Mouse (Mus musculus) macrophage (primary cell): ENCODE data around the gene Syt16. TPM values are rescaled to one million over a fixed set of nuclear protein-coding genes. Genes with fewer than 3 reads are reported as not detected.

ENCODE experiments used
- H3K27ac ChIP-seq: fragments of 350-480 bp; formaldehyde crosslinking; 2 replicates; pipeline ENCODE4 v1.9.0; 2021
- H3K36me3 ChIP-seq: fragments of 350-480 bp; formaldehyde crosslinking; 2 replicates; pipeline ENCODE4 v1.9.0; 2021; ENCODE audit errors: inconsistent target
- H3K4me3 ChIP-seq: fragments of 350-480 bp; formaldehyde crosslinking; 2 replicates; pipeline ENCODE4 v1.9.0; 2021; ENCODE audit errors: inconsistent target
- H3K79me2 ChIP-seq: fragments of 350-480 bp; formaldehyde crosslinking; 2 replicates; pipeline ENCODE4 v1.9.0; 2021; ENCODE audit errors: inconsistent target
- WGBS: methylation state at CpG from one replicate; pipeline ENCODE4 v1.1.7; 2026; ENCODE audit warnings: inconsistent platforms; ENCODE audit not compliant: missing documents; 5-methylcytosine and 5-hydroxymethylcytosine counted together
- polyA plus RNA-seq: library from polyadenylated mRNA; stranded (reverse); fragments of 250-400 nt; gene quantifications from 3 replicates; pipeline ENCODE4 v1.2.4, GENCODE M21; 2018; ENCODE audit warnings: inconsistent platforms

Gene Syt16
- polyA plus RNA-seq, 1 experiment from 2014 or later, result not detected

DNA sequence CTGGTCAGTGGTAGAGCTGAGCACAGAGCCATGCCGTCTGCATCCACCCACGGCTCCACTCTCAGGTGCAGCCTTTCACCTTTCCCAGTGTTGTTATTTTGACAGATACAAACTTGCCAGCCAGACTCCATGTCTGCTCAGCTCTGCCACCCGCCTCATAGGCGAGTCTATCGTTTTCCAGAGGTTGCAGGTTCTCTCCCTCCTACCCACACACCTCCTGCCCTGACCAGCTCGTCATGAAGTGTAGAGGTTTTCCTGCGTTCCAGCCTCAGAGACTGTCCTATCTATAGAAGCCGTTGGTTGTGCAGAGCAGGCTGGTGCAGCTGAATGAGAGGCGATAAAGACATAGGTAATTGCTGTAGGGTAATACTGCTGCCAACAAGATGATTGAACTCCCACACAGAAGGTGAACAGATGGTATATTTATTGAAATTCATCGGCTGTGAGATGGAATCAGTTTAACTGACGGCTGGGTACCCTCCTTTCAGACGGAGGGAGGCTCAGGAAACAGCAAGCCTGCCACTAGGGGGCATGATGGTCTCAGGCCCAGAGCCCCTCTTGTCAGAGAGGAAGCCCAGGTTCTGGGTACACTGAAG, 58.0 kb downstream of the Syt16 start:
- WGBS, result 64% methylated on average over 12 of the region's 12 CpGs
- H3K4me3 ChIP-seq, result no peak overlapping the region
- H3K79me2 ChIP-seq, result no peaks in the 10 kb centered on the region
- no peaks in the 10 kb centered on the region for H3K36me3 ChIP-seq
- no peak overlapping the region for H3K27ac ChIP-seq

DNA sequence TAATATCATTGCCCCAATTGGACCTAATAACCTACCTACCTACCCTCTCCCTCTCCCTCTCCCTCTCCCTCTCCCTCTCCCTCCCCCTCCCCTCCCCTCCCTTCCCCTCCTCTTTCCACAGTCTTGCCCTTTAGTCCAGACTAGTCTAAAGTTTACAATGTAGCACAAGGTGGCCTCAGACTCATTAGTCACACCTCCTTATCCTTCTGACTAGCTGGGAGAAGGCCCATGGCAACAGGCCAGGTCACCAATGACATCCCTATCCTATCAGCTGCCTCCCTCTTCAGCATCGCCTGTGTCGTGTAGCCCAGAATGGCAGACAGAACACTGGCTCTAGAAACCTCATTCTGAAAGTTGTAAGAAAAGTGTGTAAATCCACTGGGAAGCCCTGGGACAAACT, 58.7 kb downstream of the Syt16 start:
- Histone ChIP-seq H3K27ac (no peak overlapping the region), H3K79me2 (no peaks in the 10 kb centered on the region), H3K36me3 (no peaks in the 10 kb centered on the region), H3K4me3 (no peak overlapping the region)
- WGBS, result 96% methylated on average over 2 of the region's 2 CpGs

DNA sequence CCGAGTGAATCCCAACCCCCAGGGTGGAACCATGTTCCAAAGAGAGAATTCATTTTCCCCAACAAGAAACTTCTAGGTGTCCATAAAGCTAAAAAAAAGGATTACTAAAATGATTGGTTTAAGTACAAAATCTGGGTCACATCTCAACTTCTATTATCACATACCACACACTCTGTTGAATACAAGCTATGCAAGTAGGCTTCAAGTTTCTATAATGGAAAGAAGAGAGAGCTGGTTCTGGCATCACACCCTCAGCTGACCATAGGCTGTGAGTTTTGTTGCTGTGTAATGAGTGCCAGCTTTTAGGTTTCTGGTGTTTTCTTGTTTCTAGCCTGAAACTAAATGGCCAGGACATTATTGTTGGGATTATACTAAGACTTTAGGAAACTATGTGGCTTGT, 65.1 kb downstream of the Syt16 start:
- no peaks in the 10 kb centered on the region for H3K36me3 ChIP-seq
- WGBS, result 100% methylated on average over 1 of the region's 1 CpGs
- no peak overlapping the region for H3K27ac ChIP-seq
- no peaks in the 10 kb centered on the region for H3K79me2 ChIP-seq
- no peak overlapping the region for H3K4me3 ChIP-seq

DNA sequence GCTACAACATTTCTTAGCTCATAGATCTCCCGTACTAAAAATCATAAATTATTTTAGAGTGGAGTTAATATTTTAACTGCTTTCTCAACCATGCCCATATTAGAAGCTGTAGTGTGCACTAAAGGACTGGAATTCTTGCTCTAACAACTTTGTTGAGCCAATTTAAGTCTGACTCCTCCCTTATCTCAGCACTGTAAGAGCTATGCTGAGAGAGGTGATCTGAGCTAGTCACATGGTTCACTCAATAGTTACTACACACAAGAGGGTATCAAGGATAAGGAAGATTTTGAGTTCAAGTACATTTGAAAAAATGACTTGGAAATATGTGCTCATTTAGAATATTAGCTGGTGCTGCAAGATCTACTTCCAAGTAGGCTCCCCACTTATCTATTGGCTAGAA, 71.5 kb downstream of the Syt16 start:
- 100% methylated on average over 1 of the region's 1 CpGs for WGBS
- Histone ChIP-seq H3K36me3 (no peaks in the 10 kb centered on the region), H3K79me2 (no peaks in the 10 kb centered on the region), H3K27ac (no peak overlapping the region), H3K4me3 (no peak overlapping the region)

DNA sequence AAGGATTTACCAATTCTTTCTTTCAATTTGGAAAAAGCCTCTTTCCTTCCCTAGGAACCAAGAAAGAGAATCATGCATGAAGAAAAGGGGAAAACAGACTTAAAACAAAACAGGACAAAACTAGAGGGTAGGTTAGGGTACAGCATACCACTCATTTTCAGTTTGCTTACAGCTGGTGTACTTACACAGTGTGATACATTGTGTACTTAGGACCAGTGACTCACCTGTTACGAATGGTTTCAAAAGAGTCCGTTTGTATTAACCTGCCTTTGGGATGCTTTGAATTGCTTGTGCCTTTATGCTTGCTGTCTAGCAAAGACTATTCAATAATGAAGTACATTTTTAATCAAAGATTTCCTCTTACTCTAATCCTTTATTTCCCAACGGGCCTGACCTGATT, 78.1 kb downstream of the Syt16 start:
- no peak overlapping the region for H3K27ac ChIP-seq
- WGBS, result 88% methylated on average over 3 of the region's 3 CpGs
- no peak overlapping the region for H3K4me3 ChIP-seq
- H3K79me2 ChIP-seq, result no peaks in the 10 kb centered on the region
- no peaks in the 10 kb centered on the region for H3K36me3 ChIP-seq

DNA sequence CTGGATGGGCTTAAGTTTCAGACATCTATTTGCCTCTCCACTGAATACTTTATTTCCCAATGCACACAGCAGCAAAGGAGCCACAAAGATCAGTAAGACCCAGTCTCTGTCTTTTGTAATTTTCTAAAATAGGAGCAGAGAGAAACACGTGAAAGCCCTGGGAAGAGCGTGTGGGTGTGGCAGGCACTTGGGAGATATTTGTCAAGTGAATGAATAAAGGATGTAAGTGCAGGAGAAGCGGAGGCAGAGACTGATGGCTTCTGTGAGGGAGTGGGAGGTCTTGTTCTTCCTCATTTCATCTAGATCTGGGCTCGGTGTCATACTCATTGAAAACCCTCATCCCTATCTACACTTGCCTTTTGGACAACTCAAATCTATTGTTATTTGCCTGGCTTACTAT, 78.6 kb downstream of the Syt16 start:
- Histone ChIP-seq H3K27ac (no peak overlapping the region), H3K79me2 (no peaks in the 10 kb centered on the region), H3K36me3 (no peaks in the 10 kb centered on the region), H3K4me3 (no peak overlapping the region)
- 84% methylated on average over 4 of the region's 4 CpGs for WGBS

DNA sequence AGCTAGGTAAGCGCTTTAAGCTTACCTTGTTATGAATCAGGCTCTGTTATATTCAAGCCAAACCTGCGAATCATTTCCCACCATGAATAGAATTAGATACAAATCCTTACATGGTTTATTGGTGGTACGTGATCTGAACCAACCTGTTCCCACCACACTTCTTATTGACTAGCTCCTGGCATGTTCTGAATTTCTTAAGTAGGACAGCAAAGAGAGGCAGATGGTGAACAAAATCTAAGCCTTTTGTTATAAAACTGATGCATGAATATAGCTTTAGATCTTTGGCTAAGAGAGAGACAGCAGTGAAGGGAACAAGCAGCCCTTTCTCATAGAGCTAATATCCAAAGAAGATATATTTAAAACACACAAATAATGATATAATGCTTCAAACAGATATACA, 83.7 kb downstream of the Syt16 start:
- WGBS, result 96% methylated on average over 3 of the region's 3 CpGs
- no peaks in the 10 kb centered on the region for H3K79me2 ChIP-seq
- no peaks in the 10 kb centered on the region for H3K36me3 ChIP-seq

DNA sequence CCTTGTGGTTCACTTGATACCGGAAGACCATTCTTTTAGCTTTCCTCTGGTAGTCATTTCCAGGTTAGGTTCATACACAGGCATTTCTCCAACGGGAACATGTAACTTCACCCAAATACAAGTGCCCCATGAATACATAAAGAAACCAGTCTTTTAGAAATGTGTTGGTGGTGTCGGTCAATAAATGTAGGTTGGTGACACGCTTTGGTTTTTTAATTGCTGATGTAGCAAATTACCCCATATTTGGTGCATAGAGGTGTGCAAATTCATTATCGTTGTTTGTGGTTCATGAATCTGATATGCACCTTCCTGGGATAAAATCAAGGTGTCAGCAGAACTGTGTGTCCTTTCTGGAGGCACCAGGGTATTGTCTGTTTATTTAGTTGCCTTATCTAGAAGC, 86.9 kb downstream of the Syt16 start:
- Histone ChIP-seq H3K4me3 (no peak overlapping the region), H3K79me2 (no peaks in the 10 kb centered on the region), H3K27ac (no peak overlapping the region), H3K36me3 (no peaks in the 10 kb centered on the region)
- WGBS, result 92% methylated on average over 5 of the region's 5 CpGs

More for the DNA sequence above, 83.7 kb downstream of the Syt16 start:
- no peak overlapping the region for H3K27ac ChIP-seq
- H3K4me3 ChIP-seq, result no peak overlapping the region

DNA sequence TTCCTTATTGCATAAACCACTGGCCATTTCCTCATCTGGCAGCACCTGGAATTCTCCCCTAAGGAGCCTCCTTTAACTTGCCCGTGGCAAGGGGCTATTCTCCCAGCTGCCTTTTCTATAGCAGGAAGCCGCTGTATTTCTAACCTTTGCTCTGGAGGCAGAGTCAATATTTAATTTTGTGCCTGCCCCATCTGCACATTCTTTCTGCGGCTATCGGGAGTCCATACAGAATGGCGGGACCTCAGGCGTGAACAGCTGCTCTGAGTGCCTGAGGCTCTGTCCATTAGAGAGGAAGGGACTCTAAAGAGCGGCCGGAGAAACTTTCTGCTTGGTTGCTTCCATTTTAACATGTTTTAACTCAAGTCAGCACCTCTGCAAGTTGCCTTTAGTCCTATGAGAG, 89.6 kb downstream of the Syt16 start:
- Histone ChIP-seq H3K79me2 (no peaks in the 10 kb centered on the region), H3K36me3 (no peaks in the 10 kb centered on the region), H3K27ac (no peak overlapping the region), H3K4me3 (no peak overlapping the region)
- WGBS, result 90% methylated on average over 8 of the region's 8 CpGs

DNA sequence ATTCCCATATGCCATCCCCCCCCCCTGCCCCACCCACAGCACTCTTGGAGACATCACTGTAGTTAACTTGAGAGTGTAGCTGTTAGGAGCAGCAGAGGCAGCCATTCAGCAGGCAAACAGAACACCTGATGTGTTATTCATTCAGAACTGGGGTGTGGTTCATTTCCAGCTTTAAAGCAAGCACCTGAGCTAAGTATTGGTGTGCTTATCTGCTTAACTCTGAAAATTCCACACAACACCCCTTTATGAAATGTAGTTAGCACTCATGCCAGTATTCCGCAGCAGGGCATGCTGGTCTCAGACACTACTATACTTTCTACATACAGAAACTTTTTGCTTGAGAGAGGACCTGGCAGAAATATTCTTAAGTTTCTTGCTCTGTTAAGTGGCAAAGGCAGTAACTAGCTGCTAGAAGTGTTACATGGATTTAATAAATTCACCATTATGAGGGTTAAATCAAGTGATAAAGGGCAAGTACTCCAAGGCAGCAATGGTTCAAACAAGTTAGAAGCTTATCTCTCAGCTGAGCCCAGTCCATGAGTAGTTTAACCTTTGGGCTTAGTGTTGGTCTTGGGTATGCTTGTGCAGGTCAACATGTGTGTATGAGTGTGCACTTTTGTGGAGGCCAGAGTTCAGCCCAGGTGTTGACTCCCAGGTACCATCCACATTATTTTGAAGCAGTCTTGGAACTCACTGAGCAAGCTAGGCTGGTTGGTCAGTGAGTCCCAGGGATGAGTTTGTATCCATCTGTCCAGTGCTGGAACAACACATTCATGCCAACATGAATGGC, 92.1 kb downstream of the Syt16 start:
- WGBS, result 92% methylated on average over 1 of the region's 1 CpGs
- no peaks in the 10 kb centered on the region for H3K79me2 ChIP-seq
- H3K4me3 ChIP-seq, result no peak overlapping the region
- H3K36me3 ChIP-seq, result no peaks in the 10 kb centered on the region
- no peak overlapping the region for H3K27ac ChIP-seq

DNA sequence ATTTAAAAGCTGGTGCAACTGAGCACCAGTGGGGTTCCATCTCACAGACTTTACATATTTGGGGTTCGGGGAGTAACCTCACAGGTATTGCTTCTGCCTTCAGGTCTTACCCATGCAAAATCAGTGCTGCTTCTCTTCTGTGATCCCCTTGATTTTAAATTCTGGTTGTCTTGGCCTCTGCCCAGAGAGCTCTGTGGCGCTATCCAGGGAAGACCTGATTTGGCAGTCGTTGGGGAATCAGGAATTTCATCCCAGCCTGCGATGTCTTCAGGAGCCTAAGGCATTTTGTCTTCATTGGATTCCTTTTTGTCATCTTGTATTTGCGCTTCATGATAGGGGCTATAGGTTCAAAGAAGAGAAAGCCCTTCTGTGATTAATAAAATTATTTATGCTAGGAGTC, 95.1 kb downstream of the Syt16 start:
- H3K4me3 ChIP-seq, result no peak overlapping the region
- H3K36me3 ChIP-seq, result no peaks in the 10 kb centered on the region
- H3K79me2 ChIP-seq, result no peaks in the 10 kb centered on the region
- H3K27ac ChIP-seq, result no peak overlapping the region
- 92% methylated on average over 5 of the region's 5 CpGs for WGBS

DNA sequence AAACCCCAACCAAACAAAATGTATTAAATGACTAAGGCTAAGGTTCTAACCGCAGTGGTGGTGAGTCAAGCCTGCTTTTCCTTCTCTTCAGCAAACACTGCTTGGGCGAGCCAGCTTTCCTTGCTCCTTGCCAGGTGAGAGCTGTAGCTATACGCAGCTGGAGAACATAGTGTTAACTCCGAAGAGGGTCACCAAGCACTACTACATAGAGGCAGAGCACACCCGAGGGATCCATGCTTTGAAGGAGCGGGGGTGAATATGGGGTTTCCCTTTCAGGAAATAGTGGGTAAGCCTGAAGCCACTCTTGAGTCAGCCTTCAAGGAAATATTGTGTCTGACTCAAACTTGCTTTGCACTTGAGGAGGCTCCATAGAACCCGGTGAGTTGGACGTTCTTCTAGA, 95.6 kb downstream of the Syt16 start:
- WGBS, result 46% methylated on average over 8 of the region's 8 CpGs
- Histone ChIP-seq H3K4me3 (no peak overlapping the region), H3K79me2 (no peaks in the 10 kb centered on the region), H3K36me3 (no peaks in the 10 kb centered on the region), H3K27ac (no peak overlapping the region)

DNA sequence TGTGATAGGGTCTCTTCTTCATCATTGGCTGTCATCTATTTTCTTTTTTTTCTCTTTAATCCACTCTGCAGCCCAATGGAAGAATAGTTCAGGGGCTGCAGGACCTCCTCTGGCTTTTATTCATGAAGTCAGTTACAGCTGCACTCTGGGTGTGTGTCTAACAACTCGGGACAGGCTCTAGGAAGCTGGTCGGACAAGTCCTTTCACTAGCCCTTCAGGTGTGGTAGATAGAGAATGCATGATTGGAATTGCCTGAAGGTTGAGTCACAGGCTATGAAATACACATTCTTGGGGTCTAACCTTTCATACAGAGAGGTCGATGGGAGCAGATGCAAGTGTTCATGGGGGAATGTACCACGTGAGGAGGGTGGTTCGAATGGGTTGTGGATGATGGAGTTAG, 97.2 kb downstream of the Syt16 start:
- no peaks in the 10 kb centered on the region for H3K79me2 ChIP-seq
- 88% methylated on average over 5 of the region's 5 CpGs for WGBS
- H3K27ac ChIP-seq, result no peak overlapping the region
- no peak overlapping the region for H3K4me3 ChIP-seq
- no peaks in the 10 kb centered on the region for H3K36me3 ChIP-seq

DNA sequence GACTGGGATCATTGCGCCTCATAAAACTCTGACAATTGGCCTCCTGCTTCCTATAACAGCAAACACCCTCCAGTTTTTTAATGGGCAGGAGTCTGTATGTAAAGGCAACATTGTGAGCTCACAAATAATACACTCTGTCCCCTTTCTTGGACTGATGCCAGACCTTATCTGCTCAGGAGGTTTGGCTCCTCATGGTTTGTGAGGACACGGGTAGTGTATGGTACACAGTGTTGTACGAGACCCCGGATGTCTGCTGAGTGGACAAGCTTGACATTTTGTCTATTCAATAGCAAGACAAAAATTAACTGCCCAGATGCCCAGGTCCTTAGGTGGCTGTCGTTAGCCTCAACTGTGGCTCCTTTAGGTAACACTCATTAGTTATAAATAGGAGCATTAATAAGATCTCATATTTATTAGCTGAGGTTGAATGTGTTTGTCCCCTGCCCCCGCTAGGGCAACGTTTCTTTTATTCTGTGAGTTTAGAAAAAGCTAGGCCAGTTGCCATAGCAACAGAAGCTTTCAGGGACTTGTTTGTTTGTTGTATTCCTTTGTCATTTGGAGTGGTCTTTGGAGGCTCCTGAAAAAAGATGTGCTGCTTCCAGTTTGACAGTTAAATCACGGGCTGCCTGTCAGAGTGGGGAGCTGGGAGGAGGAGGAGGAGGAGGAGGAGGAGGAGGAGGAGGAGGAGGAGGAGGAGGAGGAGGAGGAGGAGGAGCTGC, 101.3 kb downstream of the Syt16 start:
- 91% methylated on average over 7 of the region's 8 CpGs for WGBS
- Histone ChIP-seq H3K36me3 (no peaks in the 10 kb centered on the region), H3K79me2 (no peaks in the 10 kb centered on the region), H3K27ac (no peak overlapping the region), H3K4me3 (no peak overlapping the region)

DNA sequence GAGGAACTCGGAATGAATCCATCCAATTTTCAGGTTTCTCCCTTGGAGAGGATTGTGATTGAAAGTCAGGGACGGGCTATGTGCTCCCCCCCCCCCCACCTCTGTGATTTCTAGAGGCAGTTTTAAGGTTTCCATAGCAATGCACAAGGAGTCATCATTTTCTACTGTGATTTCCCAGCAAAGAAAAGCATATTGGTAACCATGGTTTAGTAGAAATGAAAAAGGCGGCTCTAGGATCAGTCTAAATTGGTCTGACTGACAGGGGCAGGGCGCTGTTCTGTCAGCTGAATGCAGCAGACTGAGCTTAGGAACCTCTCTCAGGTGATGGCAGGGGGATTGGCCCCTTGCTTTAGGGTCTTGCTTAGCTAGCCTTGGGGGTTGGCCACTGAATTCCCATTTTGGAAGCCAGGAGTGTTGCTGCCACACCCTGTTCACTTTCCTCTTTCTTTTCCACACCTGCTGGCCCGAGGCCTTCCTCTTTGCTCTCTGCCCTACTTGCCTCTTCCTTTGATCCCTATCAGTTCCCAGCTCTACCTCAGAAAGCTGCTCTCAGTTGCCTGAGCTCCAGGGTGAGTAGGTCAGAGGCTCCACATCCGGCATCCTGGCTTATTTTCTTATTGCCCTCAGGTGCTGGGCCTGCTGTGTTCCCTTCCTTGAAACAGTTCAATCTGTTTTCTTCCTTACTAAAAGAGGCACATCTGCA, 108.5 kb downstream of the Syt16 start:
- no peaks in the 10 kb centered on the region for H3K79me2 ChIP-seq
- H3K36me3 ChIP-seq, result no peaks in the 10 kb centered on the region
- no peak overlapping the region for H3K27ac ChIP-seq
- H3K4me3 ChIP-seq, result no peak overlapping the region
- 80% methylated on average over 6 of the region's 6 CpGs for WGBS
